Mouse (Mus musculus): Measurements from ENCODE around the gene Osbpl6.

DNA sequence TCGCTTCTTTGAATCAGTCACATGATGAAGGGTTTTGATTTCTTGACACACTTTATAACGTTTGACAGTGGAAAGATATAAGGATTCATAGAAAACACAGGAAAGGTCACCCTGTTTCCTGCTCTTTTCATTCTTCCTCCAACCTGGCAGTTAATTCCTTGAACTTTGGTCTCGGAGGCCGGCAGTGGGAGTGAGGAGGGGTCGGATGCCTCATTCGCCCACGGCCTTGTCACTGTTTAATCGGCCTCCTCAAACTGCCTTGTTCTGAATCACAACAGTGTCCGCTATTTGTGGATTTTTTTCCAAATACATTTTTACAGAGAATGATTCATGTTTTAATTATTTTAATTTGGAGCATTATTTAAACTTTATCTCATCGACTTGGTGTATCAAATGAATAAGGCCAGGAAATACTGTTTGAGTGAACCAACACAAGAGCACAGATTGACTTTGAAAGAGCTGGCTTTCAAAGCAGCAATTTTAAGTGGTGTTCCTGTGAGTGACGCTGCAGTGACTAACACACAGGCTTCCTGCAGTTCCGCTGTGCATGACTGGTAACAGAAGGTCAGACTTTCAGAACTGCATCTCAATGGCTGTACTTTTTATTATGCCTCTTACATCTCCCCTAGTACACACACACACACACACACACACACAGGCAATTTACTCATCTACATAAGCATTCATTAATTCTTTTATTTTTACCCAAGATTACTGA lies 98.0 kb downstream of the Osbpl6 start:
- no peak for TF ChIP-seq CTCF (IDR thresholded peaks at IDR 0.05 in 2 of 3, conservative IDR thresholded peaks at IDR 0.05 in 1 of 3; ENCODE audit: control insufficient read depth in 1 of 3, insufficient read depth in 1 of 3, low read depth in 2 of 3, low read length in 3 of 3, poor library complexity in 1 of 3, severe bottlenecking in 1 of 3)
- no peak for TF ChIP-seq EP300 (IDR thresholded peaks at IDR 0.05; ENCODE audit: low read depth in 1 of 2, low read length in 2 of 2)
- no peak for TF ChIP-seq JUND (IDR thresholded peaks at IDR 0.05; ENCODE audit: low read depth, low read length)
- no peak for TF ChIP-seq RCOR1 (IDR thresholded peaks at IDR 0.05; ENCODE audit: low read depth, low read length)
- no peak for TF ChIP-seq RAD21 (IDR thresholded peaks at IDR 0.05; ENCODE audit: low read depth, low read length)
- no peak for TF ChIP-seq BHLHE40 (IDR thresholded peaks at IDR 0.05; ENCODE audit: borderline replicate concordance, low read depth, low read length)
- TF ChIP-seq MAZ (IDR thresholded peaks at IDR 0.05; ENCODE audit: low read depth, low read length), result no peak
- TF ChIP-seq USF2 (IDR thresholded peaks at IDR 0.05; ENCODE audit: borderline replicate concordance in 1 of 2, insufficient read depth in 1 of 2, low read depth in 1 of 2, low read length in 2 of 2), result no peak
- TF ChIP-seq POLR2A (IDR thresholded peaks at IDR 0.05; ENCODE audit: control insufficient read depth in 1 of 2, insufficient read depth in 1 of 2, low read depth in 1 of 2, low read length in 2 of 2, poor library complexity in 1 of 2), result no peak
- TF ChIP-seq HCFC1 (IDR thresholded peaks at IDR 0.05; ENCODE audit: low read depth, low read length), result no peak
- no peak for TF ChIP-seq ZNF384 (IDR thresholded peaks at IDR 0.05; ENCODE audit: low read depth, low read length)
- TF ChIP-seq MXI1 (IDR thresholded peaks at IDR 0.05; ENCODE audit: low read depth, low read length), result no peak
- TF ChIP-seq NELFE (IDR thresholded peaks at IDR 0.05; ENCODE audit: low read depth, low read length), result no peak
- TF ChIP-seq KAT2A (conservative IDR thresholded peaks at IDR 0.05; ENCODE audit: low read depth, low read length), result no peak

All from MEL (cell line).